In the genomic region with DNA sequence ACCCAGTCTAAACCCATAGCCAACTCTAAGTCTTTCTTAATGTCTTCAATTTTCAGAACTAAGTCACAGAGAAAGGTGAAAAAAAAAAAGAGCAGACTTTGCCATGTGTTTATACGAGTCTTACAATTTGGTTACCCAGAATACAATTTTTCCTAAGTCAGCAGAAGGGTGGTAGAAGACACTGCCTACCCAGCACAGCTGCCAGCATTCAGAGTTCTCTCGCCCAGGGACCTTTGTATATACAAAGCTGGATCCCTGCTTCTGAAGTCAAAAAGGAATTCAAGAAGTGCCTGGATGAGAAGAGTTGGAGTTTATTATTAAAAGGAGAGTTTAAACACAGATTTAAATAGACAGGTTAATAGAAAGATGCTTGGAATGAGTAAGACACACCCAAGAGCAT, we compare ENCODE assay signal across 19 mouse cellular contexts.
"Had no signal": no experiment of that assay in that cellular context is flagged by ENCODE, and none has a peak within 500 bp of the region (broad histone marks: within the 10 kb centered on the region; RNA-seq: fewer than 3 reads in every experiment).

No protein-coding gene starts in this region.

- DNase-seq: liver; lung, adult 18-20 months; lung, postnatal 10 days; lung, postnatal 36 days; thymus, adult 2 months; thymus, postnatal 14 days; thymus, postnatal 4 days had no signal

- H3K36me3 ChIP-seq: intestine, embryonic 15.5 days; limb, embryonic 10.5 days; limb, embryonic 13.5 days; liver, embryonic 12.5 days; liver, embryonic 15.5 days; lung, embryonic 15.5 days; midbrain, embryonic 10.5 days; midbrain, embryonic 13.5 days had no signal

- H3K4me3 ChIP-seq: intestine, embryonic 15.5 days; limb, embryonic 10.5 days; limb, embryonic 13.5 days; liver, embryonic 12.5 days; liver, embryonic 15.5 days; lung, embryonic 15.5 days; megakaryocyte, embryonic 14.5 days; midbrain, embryonic 10.5 days; midbrain, embryonic 13.5 days; myocyte had no signal

- H3K4me1 ChIP-seq: intestine, embryonic 15.5 days; liver, embryonic 12.5 days; liver, embryonic 15.5 days; lung, embryonic 15.5 days; megakaryocyte, embryonic 14.5 days had no signal

- H3K27me3 ChIP-seq: intestine, embryonic 15.5 days; limb, embryonic 13.5 days; lung, embryonic 15.5 days; midbrain, embryonic 13.5 days had no signal

- H3K9ac ChIP-seq: intestine, embryonic 15.5 days; limb, embryonic 13.5 days; liver, embryonic 12.5 days; liver, embryonic 15.5 days; lung, embryonic 15.5 days; midbrain, embryonic 13.5 days had no signal

- H3K4me2 ChIP-seq: intestine, embryonic 15.5 days; limb, embryonic 13.5 days; liver, embryonic 12.5 days; liver, embryonic 15.5 days; lung, embryonic 15.5 days; midbrain, embryonic 13.5 days had no signal

- H3K9me3 ChIP-seq: intestine, embryonic 15.5 days; limb, embryonic 10.5 days; limb, embryonic 13.5 days; liver, embryonic 12.5 days; liver, embryonic 15.5 days; lung, embryonic 15.5 days; megakaryocyte, embryonic 14.5 days; midbrain, embryonic 10.5 days; midbrain, embryonic 13.5 days had no signal

- ATAC-seq: intestine, embryonic 15.5 days; liver, embryonic 12.5 days; midbrain, embryonic 13.5 days; midbrain, embryonic 16.5 days had no signal

- H3K27ac ChIP-seq: intestine, embryonic 15.5 days; limb, embryonic 13.5 days; liver, embryonic 12.5 days; liver, embryonic 15.5 days; lung, embryonic 15.5 days; midbrain, embryonic 10.5 days; midbrain, embryonic 13.5 days; stomach, postnatal 0 days had no signal
